Mouse (Mus musculus): Measurements from ENCODE around the gene Zfp839. TPM values are rescaled to one million over a fixed set of nuclear protein-coding genes. Genes with fewer than 3 reads are reported as not detected.

Zfp839 gene
- total and polyA plus RNA-seq, 3 experiments, result 4.2 to 5.0 TPM; not detected in 1

DNA sequence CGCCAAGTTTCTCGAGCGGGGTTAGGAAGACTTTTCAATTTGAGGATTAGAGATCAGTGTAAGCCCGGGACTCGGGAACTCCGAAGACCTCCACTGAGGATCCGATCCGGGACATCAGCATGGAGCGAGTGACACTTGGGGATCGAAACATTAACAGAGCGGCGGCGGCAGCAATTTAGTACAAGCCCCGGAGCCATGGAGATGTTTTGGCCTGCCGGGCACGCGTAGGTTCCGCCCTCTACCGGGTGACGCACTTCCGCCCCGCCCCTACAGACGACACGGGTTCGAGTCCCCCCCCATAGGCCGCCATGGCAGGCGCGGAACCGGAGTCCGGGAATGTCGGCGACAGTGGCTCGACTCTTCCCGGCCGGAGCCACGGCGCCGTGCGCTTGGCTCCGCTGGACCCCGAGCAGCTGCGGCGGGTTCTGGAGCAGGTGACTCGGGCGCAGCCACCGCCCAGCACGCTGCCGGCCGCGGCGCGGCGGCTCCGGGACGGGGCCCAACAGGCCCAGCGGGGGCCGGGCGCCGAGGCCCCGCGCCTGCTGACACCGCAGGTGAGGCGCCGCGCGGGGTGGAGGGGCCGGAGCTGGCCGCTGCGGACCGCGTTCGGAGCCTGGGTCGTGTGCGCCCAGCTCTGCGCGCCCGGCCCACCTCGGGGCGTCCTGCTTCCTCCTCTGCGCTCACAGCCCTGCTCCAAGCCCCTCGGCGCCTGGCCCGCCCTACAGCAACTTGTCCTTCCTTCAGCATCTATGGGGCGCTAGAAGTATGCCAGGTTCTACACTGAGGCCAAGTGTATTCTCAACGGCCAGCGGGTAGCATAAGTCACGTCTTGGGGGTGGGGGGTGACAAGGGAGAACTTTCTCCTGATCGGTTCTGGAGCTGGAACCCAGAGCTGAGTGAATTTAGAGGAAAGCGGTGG is at the start of gene Zfp839 (continued):
- TF ChIP-seq RAD21 (IDR thresholded peaks at IDR 0.05; ENCODE audit: low read depth, low read length) (no peak), CHD1 (IDR thresholded peaks at IDR 0.05; ENCODE audit: low read depth, low read length) (no peak), ETS1 (IDR thresholded peaks at IDR 0.05; ENCODE audit: low read depth, low read length) (peak; percentile 65), NRF1 (IDR thresholded peaks at IDR 0.05; ENCODE audit: insufficient read depth, low read depth, low read length, poor library complexity, severe bottlenecking) (peak; percentile 42; the same call in 1 of the 2 replicates), SMC3 (IDR thresholded peaks at IDR 0.05; ENCODE audit: low read depth, low read length) (no peak)

- no peak for TF ChIP-seq HCFC1 (IDR thresholded peaks at IDR 0.05; ENCODE audit: low read depth, low read length)
- no peak for TF ChIP-seq ZNF384 (IDR thresholded peaks at IDR 0.05; ENCODE audit: low read depth, low read length)
- no peak for TF ChIP-seq ELF1 (IDR thresholded peaks at IDR 0.05; ENCODE audit: low read depth, low read length)
- no peak for TF ChIP-seq POLR2A (IDR thresholded peaks at IDR 0.05; ENCODE audit: control insufficient read depth in 1 of 2, insufficient read depth in 1 of 2, low read depth in 1 of 2, low read length in 2 of 2, poor library complexity in 1 of 2)
- no peaks in the 10 kb centered on the region for H3K4me1 ChIP-seq (ENCODE audit: control insufficient read depth in 1 of 2, insufficient read depth in 2 of 2, low read length in 2 of 2)
- no peaks in the 10 kb centered on the region for H3K79me2 ChIP-seq (ENCODE audit: control insufficient read depth, insufficient read depth, low read length, poor library complexity)
- H3K36me3 ChIP-seq (ENCODE audit: control insufficient read depth in 1 of 2, insufficient read depth in 2 of 2, low read length in 2 of 2), result no peaks in the 10 kb centered on the region
- H3K9ac ChIP-seq (ENCODE audit: control insufficient read depth, low read depth, low read length, poor library complexity, severe bottlenecking), result no peak overlapping the region
- DNase-seq (ENCODE audit: low read depth, low spot score), result no peak
- no peak overlapping the region for H3K4me3 ChIP-seq (ENCODE audit: control insufficient read depth in 1 of 2, insufficient read depth in 1 of 2, low read depth in 2 of 2, low read length in 2 of 2)
- no peak overlapping the region for H3K27ac ChIP-seq (ENCODE audit: control insufficient read depth, low read depth, low read length)
- no peaks in the 10 kb centered on the region for H3K27me3 ChIP-seq (ENCODE audit: control insufficient read depth in 1 of 2, insufficient read depth in 2 of 2, low read length in 2 of 2)
- no peaks in the 10 kb centered on the region for H3K9me3 ChIP-seq (replicated peaks; ENCODE audit: insufficient read depth, low read length)
Observed at GRCm38 (mm10) chr12:110801876-110802464, 48.1 kb upstream of the Zfp839 start.

DNA sequence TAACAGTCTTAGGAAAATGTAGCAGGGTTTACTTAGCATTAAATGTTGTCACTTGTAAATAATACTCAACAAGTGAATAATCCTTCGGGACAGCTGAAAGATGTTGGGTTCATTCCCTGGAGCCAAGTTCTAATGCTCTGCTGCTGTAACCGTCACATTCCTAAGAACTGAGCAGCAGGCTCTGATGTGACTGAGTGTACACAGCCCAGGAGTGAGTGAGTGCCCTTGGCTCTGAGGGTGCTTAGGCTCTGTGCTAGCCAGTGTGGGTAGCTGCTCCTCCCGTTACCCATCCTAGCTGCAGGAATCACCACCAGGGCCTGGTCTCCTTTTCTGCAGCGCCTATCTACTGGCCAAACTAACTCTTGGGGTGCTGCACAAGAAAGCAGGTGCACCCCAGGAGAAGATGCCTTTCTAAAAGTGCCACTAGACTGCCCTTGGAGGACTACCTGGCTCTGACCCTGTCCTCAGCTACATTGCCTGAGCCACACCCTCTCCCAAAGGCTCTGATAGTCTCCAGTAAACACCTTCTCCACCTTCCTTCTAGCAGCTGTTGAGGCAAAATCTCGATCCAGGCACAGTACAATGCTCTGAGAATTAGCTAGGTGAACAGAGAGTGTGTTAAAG is 47.3 kb upstream of the Zfp839 start:
- Histone ChIP-seq H3K27me3 (ENCODE audit: control insufficient read depth in 1 of 2, insufficient read depth in 2 of 2, low read length in 2 of 2) (no peaks in the 10 kb centered on the region), H3K4me3 (ENCODE audit: control insufficient read depth in 1 of 2, insufficient read depth in 1 of 2, low read depth in 2 of 2, low read length in 2 of 2) (no peak overlapping the region), H3K4me1 (ENCODE audit: control insufficient read depth in 1 of 2, insufficient read depth in 2 of 2, low read length in 2 of 2) (no peaks in the 10 kb centered on the region), H3K9ac (ENCODE audit: control insufficient read depth, low read depth, low read length, poor library complexity, severe bottlenecking) (no peak overlapping the region), H3K36me3 (ENCODE audit: control insufficient read depth in 1 of 2, insufficient read depth in 2 of 2, low read length in 2 of 2) (no peaks in the 10 kb centered on the region), H3K27ac (ENCODE audit: control insufficient read depth, low read depth, low read length) (no peak overlapping the region), H3K79me2 (ENCODE audit: control insufficient read depth, insufficient read depth, low read length, poor library complexity) (no peaks in the 10 kb centered on the region), H3K9me3 (replicated peaks; ENCODE audit: insufficient read depth, low read length) (no peaks in the 10 kb centered on the region)
- DNase-seq (ENCODE audit: low read depth, low spot score), result no peak
- no peak for TF ChIP-seq POLR2AphosphoS5 (IDR thresholded peaks at IDR 0.05; ENCODE audit: borderline replicate concordance, low read depth, low read length)
- no peak for TF ChIP-seq MAZ (IDR thresholded peaks at IDR 0.05; ENCODE audit: low read depth, low read length)
- TF ChIP-seq CTCF (IDR thresholded peaks at IDR 0.05 in 2 of 3, conservative IDR thresholded peaks at IDR 0.05 in 1 of 3; ENCODE audit: control insufficient read depth in 1 of 3, insufficient read depth in 1 of 3, low read depth in 2 of 3, low read length in 3 of 3, poor library complexity in 1 of 3, severe bottlenecking in 1 of 3), result no peak
- no peak for TF ChIP-seq JUND (IDR thresholded peaks at IDR 0.05; ENCODE audit: low read depth, low read length)
- TF ChIP-seq ZKSCAN1 (IDR thresholded peaks at IDR 0.05; ENCODE audit: low read depth, low read length), result no peak
- no peak for TF ChIP-seq UBTF (IDR thresholded peaks at IDR 0.05; ENCODE audit: borderline replicate concordance, insufficient read depth, low read depth, low read length)
- TF ChIP-seq MAFK (IDR thresholded peaks at IDR 0.05; ENCODE audit: borderline replicate concordance, low read depth, low read length), result no peak
- TF ChIP-seq ZC3H11A (IDR thresholded peaks at IDR 0.05; ENCODE audit: low read depth, low read length), result no peak
